Comparison of ENCODE assay signal across 14 mouse cellular contexts in genomic region chr3:85373039-85373438, GRCm38 (mm10).
DNase-seq lines count a peak whose midpoint lies in the region; ATAC-seq lines count a peak whose summit lies in the region.
"Had no signal": no experiment of that assay in that cellular context is flagged by ENCODE, and none has a peak within 500 bp of the region (broad histone marks: within the 10 kb centered on the region; RNA-seq: fewer than 3 reads in every experiment).

No protein-coding gene starts in this region.

- 6% methylated on average over 3 of the region's 3 CpGs for WGBS in heart, embryonic 11.5 days (ENCODE audit: insufficient replicate concordance)
- WGBS in limb, embryonic 11.5 days = 3% methylated on average over 3 of the region's 3 CpGs
- WGBS in limb, embryonic 10.5 days = 11% methylated on average over 3 of the region's 3 CpGs
- 11% methylated on average over 3 of the region's 3 CpGs for WGBS in embryonic facial prominence, embryonic 14.5 days
- 3% methylated on average over 3 of the region's 3 CpGs for WGBS in limb, embryonic 13.5 days

- intact Hi-C loops in heart, postnatal 14 days (cut with DNase I) = loop anchor here (10.0 kb wide), 2 partner anchors 192 to 448 kb away; no protein-coding TSS in a partner anchor

- no peaks in the 10 kb centered on the region for H3K9me3 ChIP-seq in heart, embryonic 11.5 days (replicated peaks; ENCODE audit: control insufficient read depth, low read length)
- H3K9me3 ChIP-seq in limb, embryonic 11.5 days (ENCODE audit: control insufficient read depth, low read length) = no peaks in the 10 kb centered on the region
- H3K9me3 ChIP-seq in limb, embryonic 10.5 days (replicated peaks) = no peaks in the 10 kb centered on the region
- no peaks in the 10 kb centered on the region for H3K9me3 ChIP-seq in embryonic facial prominence, embryonic 14.5 days (ENCODE audit: control insufficient read depth, low read length)
- 0 out of 2 replicates have a peak, but pooled peaks cover 3% of the 10 kb centered on the region for H3K9me3 ChIP-seq in limb, embryonic 13.5 days
- H3K9me3 ChIP-seq: forebrain, embryonic 12.5 days; midbrain, embryonic 15.5 days; neural tube, embryonic 12.5 days had no signal

- H3K27ac ChIP-seq in heart, embryonic 11.5 days (ENCODE audit: low read depth, low read length) = peak overlapping the region; percentile 54
- no peak overlapping the region for H3K27ac ChIP-seq in limb, embryonic 11.5 days (replicated peaks; ENCODE audit: low read depth, low read length)
- no peak overlapping the region for H3K27ac ChIP-seq in limb, embryonic 10.5 days
- no peak overlapping the region for H3K27ac ChIP-seq in embryonic facial prominence, embryonic 14.5 days (replicated peaks; ENCODE audit: low read depth, low read length)
- H3K27ac ChIP-seq in limb, embryonic 13.5 days = no peak overlapping the region
- H3K27ac ChIP-seq: forebrain, embryonic 12.5 days; heart, adult 2 months; midbrain, embryonic 15.5 days; neural tube, embryonic 12.5 days had no signal

- ATAC-seq in heart, embryonic 11.5 days (replicated peaks; ENCODE audit: insufficient number of reproducible peaks, low FRiP score, low TSS enrichment) = 0 out of 2 replicates have a peak, but pooled peaks have one; percentile 46
- ATAC-seq in limb, embryonic 11.5 days (ENCODE audit: insufficient number of reproducible peaks, low FRiP score, low TSS enrichment, low read depth) = no peak
- peak; percentile 63 for ATAC-seq in embryonic facial prominence, embryonic 14.5 days (ENCODE audit: low read depth)
- ATAC-seq in limb, embryonic 13.5 days (ENCODE audit: low FRiP score, low read depth) = peak; percentile 31; the same call in 1 of the 2 replicates
- ATAC-seq: midbrain, embryonic 15.5 days had no signal

- peaks cover 17% of the 10 kb centered on the region for H3K4me1 ChIP-seq in heart, embryonic 11.5 days (ENCODE audit: control insufficient read depth, insufficient read depth, low read length)
- H3K4me1 ChIP-seq in limb, embryonic 11.5 days (ENCODE audit: control insufficient read depth, insufficient read depth, low read length) = no peaks in the 10 kb centered on the region
- H3K4me1 ChIP-seq in limb, embryonic 10.5 days = peaks cover 8% of the 10 kb centered on the region
- H3K4me1 ChIP-seq in embryonic facial prominence, embryonic 14.5 days (ENCODE audit: control insufficient read depth, insufficient read depth, low read length) = peaks cover 4% of the 10 kb centered on the region
- peaks cover 12% of the 10 kb centered on the region for H3K4me1 ChIP-seq in limb, embryonic 13.5 days
- H3K4me1 ChIP-seq: neural tube, embryonic 12.5 days had no signal

- H3K4me2 ChIP-seq in heart, embryonic 11.5 days = no peak overlapping the region
- H3K4me2 ChIP-seq in limb, embryonic 11.5 days (ENCODE audit: low read depth, severe bottlenecking) = no peak overlapping the region
- no peak overlapping the region for H3K4me2 ChIP-seq in embryonic facial prominence, embryonic 14.5 days (ENCODE audit: low read depth, low read length)
- H3K4me2 ChIP-seq in limb, embryonic 13.5 days (replicated peaks) = no peak overlapping the region
- H3K4me2 ChIP-seq: forebrain, embryonic 12.5 days; midbrain, embryonic 15.5 days; neural tube, embryonic 12.5 days had no signal

- no peaks in the 10 kb centered on the region for H3K36me3 ChIP-seq in heart, embryonic 11.5 days (ENCODE audit: control insufficient read depth, insufficient read depth, low read length)
- no peaks in the 10 kb centered on the region for H3K36me3 ChIP-seq in limb, embryonic 11.5 days (ENCODE audit: control insufficient read depth, insufficient read depth, low read length)
- no peaks in the 10 kb centered on the region for H3K36me3 ChIP-seq in limb, embryonic 10.5 days
- H3K36me3 ChIP-seq in embryonic facial prominence, embryonic 14.5 days (ENCODE audit: control insufficient read depth, insufficient read depth, low read length) = no peaks in the 10 kb centered on the region
- no peaks in the 10 kb centered on the region for H3K36me3 ChIP-seq in limb, embryonic 13.5 days
- H3K36me3 ChIP-seq: forebrain, embryonic 12.5 days; midbrain, embryonic 15.5 days; neural tube, embryonic 12.5 days had no signal

- no peak for DNase-seq in heart, postnatal 14 days
- peak; percentile 24 for DNase-seq in limb, embryonic 11.5 days (ENCODE audit: low spot score)
- DNase-seq in limb, embryonic 10.5 days (ENCODE audit: low spot score) = no peak
- peak; percentile 41 for DNase-seq in embryonic facial prominence, embryonic 14.5 days (ENCODE audit: low spot score)
- DNase-seq in cerebellum, adult 11-12 months = no peak
- DNase-seq in right cerebral cortex, postnatal 25 days = no peak
- DNase-seq: liver; thymus, adult 18-20 months had no signal

- no peak overlapping the region for H3K9ac ChIP-seq in heart, embryonic 11.5 days (ENCODE audit: low read depth, low read length)
- H3K9ac ChIP-seq in limb, embryonic 11.5 days (ENCODE audit: low read length) = no peak overlapping the region
- no peak overlapping the region for H3K9ac ChIP-seq in embryonic facial prominence, embryonic 14.5 days (ENCODE audit: low read depth, low read length)
- no peak overlapping the region for H3K9ac ChIP-seq in limb, embryonic 13.5 days
- H3K9ac ChIP-seq: forebrain, embryonic 12.5 days; midbrain, embryonic 15.5 days; neural tube, embryonic 12.5 days had no signal

- no peak overlapping the region for H3K4me3 ChIP-seq in heart, embryonic 11.5 days (ENCODE audit: low read depth, low read length)
- no peak overlapping the region for H3K4me3 ChIP-seq in limb, embryonic 11.5 days (ENCODE audit: low read depth, low read length)
- H3K4me3 ChIP-seq in limb, embryonic 10.5 days = no peak overlapping the region
- H3K4me3 ChIP-seq in embryonic facial prominence, embryonic 14.5 days (ENCODE audit: low read depth, low read length) = no peak overlapping the region
- H3K4me3 ChIP-seq in limb, embryonic 13.5 days = no peak overlapping the region
- H3K4me3 ChIP-seq: forebrain, embryonic 12.5 days; heart, adult 2 months; midbrain, embryonic 15.5 days; neural tube, embryonic 12.5 days had no signal

- no peaks in the 10 kb centered on the region for H3K27me3 ChIP-seq in heart, embryonic 11.5 days (ENCODE audit: control insufficient read depth, insufficient read depth, low read length)
- no peaks in the 10 kb centered on the region for H3K27me3 ChIP-seq in limb, embryonic 11.5 days (ENCODE audit: control insufficient read depth, insufficient read depth, low read length)
- H3K27me3 ChIP-seq in limb, embryonic 10.5 days (ENCODE audit: low read depth, poor library complexity, severe bottlenecking) = no peaks in the 10 kb centered on the region
- H3K27me3 ChIP-seq in embryonic facial prominence, embryonic 14.5 days (replicated peaks; ENCODE audit: control insufficient read depth, insufficient read depth, low read length) = no peaks in the 10 kb centered on the region
- no peaks in the 10 kb centered on the region for H3K27me3 ChIP-seq in limb, embryonic 13.5 days
- H3K27me3 ChIP-seq: forebrain, embryonic 12.5 days; midbrain, embryonic 15.5 days; neural tube, embryonic 12.5 days had no signal

Comparison
In these comparisons a context has a peak if more than half of its experiments do, and no peak if none do; other contexts are left out.
1. DNase-seq: peak in limb, embryonic 11.5 days (single experiment) and embryonic facial prominence, embryonic 14.5 days (single experiment); none in heart, postnatal 14 days (0 of 2), limb, embryonic 10.5 days (single experiment), cerebellum, adult 11-12 months (single experiment) and right cerebral cortex, postnatal 25 days (single experiment).